Mouse (Mus musculus): Measurements from ENCODE around the gene Mndal. TPM values are rescaled to one million over a fixed set of nuclear protein-coding genes. Genes with fewer than 3 reads are reported as not detected.
"Not testable (repeated sequence)": the region's sequence is repeated elsewhere in the genome, so short reads cannot be mapped to it uniquely, and the experiment has no call there.

Gene Mndal
- polyA plus RNA-seq, 1 experiment from 2014 or later = 1.9 TPM

GRCm38 (mm10) chr1:173955071-173955796 is 12.9 kb upstream of the Mndal start:
- no peak overlapping the region for H3K4me3 ChIP-seq (ENCODE audit: low read depth, low read length)
- H3K4me2 ChIP-seq (replicated peaks; ENCODE audit: low read depth, low read length) = no peak overlapping the region
- no peaks in the 10 kb centered on the region for H3K27me3 ChIP-seq (ENCODE audit: control insufficient read depth, insufficient read depth, low read length)
- no peaks in the 10 kb centered on the region for H3K36me3 ChIP-seq (ENCODE audit: control insufficient read depth, insufficient read depth, low read length)
- H3K27ac ChIP-seq (ENCODE audit: low read length) = no peak overlapping the region
- H3K4me1 ChIP-seq (ENCODE audit: control insufficient read depth, insufficient read depth, low read length) = no peaks in the 10 kb centered on the region
- no peak overlapping the region for H3K9ac ChIP-seq (replicated peaks; ENCODE audit: low read depth, low read length)
- H3K9me3 ChIP-seq (ENCODE audit: control insufficient read depth, low read depth, low read length) = no peaks in the 10 kb centered on the region
- no peak for ATAC-seq (ENCODE audit: insufficient number of reproducible peaks, insufficient read depth, low FRiP score, low read depth)
- WGBS = 84% methylated on average over 2 of the region's 2 CpGs

DNA sequence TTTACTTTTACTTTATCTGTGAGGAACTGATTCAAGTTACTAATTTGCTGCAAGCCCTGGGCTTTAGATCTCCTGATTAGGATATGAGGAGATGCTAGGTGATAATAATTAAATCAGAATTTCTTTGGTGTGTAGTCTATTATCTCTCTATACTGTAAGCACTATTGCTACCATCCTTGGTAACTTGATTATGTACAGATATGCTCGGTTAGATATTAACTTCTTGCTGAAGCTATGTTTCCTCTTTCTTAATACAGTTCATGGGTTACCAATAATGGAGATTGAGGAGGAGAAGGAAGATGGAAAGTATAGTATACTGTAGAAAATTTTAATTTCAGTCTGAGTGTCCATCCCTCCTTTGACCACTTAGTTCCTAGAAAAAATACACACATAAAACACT is 11.3 kb upstream of the Mndal start:
- H3K9me3 ChIP-seq (ENCODE audit: control insufficient read depth, low read depth, low read length) = no peaks in the 10 kb centered on the region
- H3K36me3 ChIP-seq (ENCODE audit: control insufficient read depth, insufficient read depth, low read length) = no peaks in the 10 kb centered on the region
- no peak overlapping the region for H3K4me2 ChIP-seq (replicated peaks; ENCODE audit: low read depth, low read length)
- H3K4me3 ChIP-seq (ENCODE audit: low read depth, low read length) = no peak overlapping the region
- 82% methylated on average over 1 of the region's 1 CpGs for WGBS
- H3K27me3 ChIP-seq (ENCODE audit: control insufficient read depth, insufficient read depth, low read length) = no peaks in the 10 kb centered on the region
- H3K4me1 ChIP-seq (ENCODE audit: control insufficient read depth, insufficient read depth, low read length) = no peaks in the 10 kb centered on the region
- H3K9ac ChIP-seq (replicated peaks; ENCODE audit: low read depth, low read length) = no peak overlapping the region
- no peak overlapping the region for H3K27ac ChIP-seq (ENCODE audit: low read length)
- ATAC-seq (ENCODE audit: insufficient number of reproducible peaks, insufficient read depth, low FRiP score, low read depth) = no peak

DNA sequence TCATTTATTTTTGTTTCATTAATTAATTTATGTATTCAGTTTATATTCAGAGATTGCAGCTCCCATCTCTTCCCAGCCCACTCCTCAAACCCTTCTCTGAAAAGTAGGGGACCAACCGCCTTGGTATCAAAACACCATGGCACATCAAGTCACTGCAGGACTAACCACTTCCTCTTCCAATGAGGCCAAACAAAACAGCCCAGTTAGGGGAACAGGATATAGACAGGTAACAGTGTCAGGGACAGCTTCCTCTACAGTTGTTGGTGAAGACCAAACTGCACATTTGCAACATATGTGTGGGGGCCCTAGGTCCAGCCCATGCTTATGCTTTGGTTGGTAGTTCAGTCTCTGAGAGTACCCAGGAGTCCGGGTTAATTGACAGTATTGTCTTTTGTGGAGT is 6.8 kb upstream of the Mndal start:
- not testable (repeated sequence) for H3K27me3 ChIP-seq (ENCODE audit: control insufficient read depth, insufficient read depth, low read length); ATAC-seq (ENCODE audit: insufficient number of reproducible peaks, insufficient read depth, low FRiP score, low read depth); H3K27ac ChIP-seq (ENCODE audit: low read length); H3K4me1 ChIP-seq (ENCODE audit: control insufficient read depth, insufficient read depth, low read length); H3K9me3 ChIP-seq (ENCODE audit: control insufficient read depth, low read depth, low read length); H3K36me3 ChIP-seq (ENCODE audit: control insufficient read depth, insufficient read depth, low read length); H3K9ac ChIP-seq (replicated peaks; ENCODE audit: low read depth, low read length); H3K4me2 ChIP-seq (replicated peaks; ENCODE audit: low read depth, low read length); H3K4me3 ChIP-seq (ENCODE audit: low read depth, low read length)
- 88% methylated on average over 2 of the region's 2 CpGs for whole genome bisulfite sequencing

DNA sequence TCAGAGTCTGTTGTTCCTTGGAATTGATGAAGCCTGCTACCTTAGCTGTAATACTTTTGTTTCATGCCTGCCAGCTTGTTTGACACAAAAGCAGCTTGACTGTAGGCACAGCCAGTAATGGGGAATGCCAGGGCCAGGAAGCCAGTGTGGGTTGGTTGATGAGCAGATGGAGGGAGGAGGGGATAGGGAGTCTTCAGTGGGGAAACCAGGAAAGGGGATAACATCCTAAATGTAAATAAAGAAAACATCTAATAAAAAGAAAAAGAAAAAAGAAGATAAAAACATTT is 432 bp upstream of the Mndal start:
- H3K27me3 ChIP-seq (ENCODE audit: control insufficient read depth, insufficient read depth, low read length); H3K9ac ChIP-seq (replicated peaks; ENCODE audit: low read depth, low read length); H3K4me3 ChIP-seq (ENCODE audit: low read depth, low read length); H3K4me1 ChIP-seq (ENCODE audit: control insufficient read depth, insufficient read depth, low read length); H3K27ac ChIP-seq (ENCODE audit: low read length); H3K36me3 ChIP-seq (ENCODE audit: control insufficient read depth, insufficient read depth, low read length); ATAC-seq (ENCODE audit: insufficient number of reproducible peaks, insufficient read depth, low FRiP score, low read depth); H3K4me2 ChIP-seq (replicated peaks; ENCODE audit: low read depth, low read length); H3K9me3 ChIP-seq (ENCODE audit: control insufficient read depth, low read depth, low read length): not testable (repeated sequence)

DNA sequence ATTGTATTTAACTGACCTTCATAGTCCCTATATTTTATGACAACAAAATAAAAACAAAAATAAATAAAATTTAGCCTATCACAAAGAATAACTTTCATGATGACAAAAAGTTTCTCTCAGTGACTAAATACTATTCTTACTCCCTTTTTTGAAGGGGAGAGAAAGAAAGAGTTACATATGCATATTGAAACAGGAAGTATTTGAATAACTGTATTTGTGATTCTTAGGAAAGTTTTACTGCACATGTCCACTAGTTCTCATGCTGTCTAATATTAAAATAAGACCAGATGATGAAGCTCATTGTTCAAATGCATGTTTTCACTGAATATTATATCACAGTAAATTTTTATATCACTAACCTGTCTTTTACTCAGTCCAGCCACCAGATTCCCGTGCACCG is 769 bp downstream of the Mndal start:
- not testable (repeated sequence) for H3K36me3 ChIP-seq (ENCODE audit: control insufficient read depth, insufficient read depth, low read length); H3K9ac ChIP-seq (replicated peaks; ENCODE audit: low read depth, low read length); H3K4me1 ChIP-seq (ENCODE audit: control insufficient read depth, insufficient read depth, low read length); H3K27me3 ChIP-seq (ENCODE audit: control insufficient read depth, insufficient read depth, low read length); ATAC-seq (ENCODE audit: insufficient number of reproducible peaks, insufficient read depth, low FRiP score, low read depth); H3K4me3 ChIP-seq (ENCODE audit: low read depth, low read length); H3K4me2 ChIP-seq (replicated peaks; ENCODE audit: low read depth, low read length); H3K9me3 ChIP-seq (ENCODE audit: control insufficient read depth, low read depth, low read length); H3K27ac ChIP-seq (ENCODE audit: low read length)
- WGBS = 91% methylated on average over 2 of the region's 2 CpGs

GRCm38 (mm10) chr1:173919279-173919678 is 23.0 kb downstream of the Mndal start:
- not testable (repeated sequence) for H3K4me1 ChIP-seq (ENCODE audit: control insufficient read depth, insufficient read depth, low read length)

DNA sequence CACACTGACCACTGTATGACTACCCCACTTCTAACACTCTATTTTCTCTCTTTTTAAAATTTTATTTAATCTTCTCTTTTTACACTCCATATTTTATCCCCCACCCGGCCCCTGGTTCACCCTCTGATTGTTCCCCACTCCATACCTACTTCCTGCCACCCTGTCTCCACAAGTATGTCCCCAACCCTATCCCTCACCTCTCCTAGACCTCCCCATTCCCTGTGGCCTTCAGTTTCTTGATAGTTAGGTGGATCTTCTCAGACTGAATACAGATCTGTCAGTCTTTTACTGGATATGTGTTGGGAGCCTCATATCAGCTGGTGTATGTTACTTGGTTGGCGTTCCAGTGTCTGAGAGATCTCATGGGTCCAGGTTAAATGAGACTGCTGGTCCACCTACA is 27.7 kb downstream of the Mndal start:
- H3K27me3 ChIP-seq (ENCODE audit: control insufficient read depth, insufficient read depth, low read length) = no peaks in the 10 kb centered on the region
- ATAC-seq (ENCODE audit: insufficient number of reproducible peaks, insufficient read depth, low FRiP score, low read depth) = no peak
- H3K4me3 ChIP-seq (ENCODE audit: low read depth, low read length) = no peak overlapping the region
- H3K9ac ChIP-seq (replicated peaks; ENCODE audit: low read depth, low read length) = no peak overlapping the region
- H3K27ac ChIP-seq (ENCODE audit: low read length) = no peak overlapping the region
- no peaks in the 10 kb centered on the region for H3K36me3 ChIP-seq (ENCODE audit: control insufficient read depth, insufficient read depth, low read length)
- WGBS = 74% methylated on average over 2 of the region's 2 CpGs
- no peaks in the 10 kb centered on the region for H3K4me1 ChIP-seq (ENCODE audit: control insufficient read depth, insufficient read depth, low read length)
- H3K4me2 ChIP-seq (replicated peaks; ENCODE audit: low read depth, low read length) = no peak overlapping the region
- no peaks in the 10 kb centered on the region for H3K9me3 ChIP-seq (ENCODE audit: control insufficient read depth, low read depth, low read length)

More at GRCm38 (mm10) chr1:173919279-173919678, 23.0 kb downstream of the Mndal start:
- not testable (repeated sequence) for H3K9me3 ChIP-seq (ENCODE audit: control insufficient read depth, low read depth, low read length); H3K27me3 ChIP-seq (ENCODE audit: control insufficient read depth, insufficient read depth, low read length); H3K27ac ChIP-seq (ENCODE audit: low read length); ATAC-seq (ENCODE audit: insufficient number of reproducible peaks, insufficient read depth, low FRiP score, low read depth); H3K36me3 ChIP-seq (ENCODE audit: control insufficient read depth, insufficient read depth, low read length); H3K4me2 ChIP-seq (replicated peaks; ENCODE audit: low read depth, low read length); H3K9ac ChIP-seq (replicated peaks; ENCODE audit: low read depth, low read length); H3K4me3 ChIP-seq (ENCODE audit: low read depth, low read length)
- WGBS = 72% methylated on average over 2 of the region's 3 CpGs

GRCm38 (mm10) chr1:173913256-173913791 is 29.0 kb downstream of the Mndal start:
- H3K36me3 ChIP-seq (ENCODE audit: control insufficient read depth, insufficient read depth, low read length); H3K4me2 ChIP-seq (replicated peaks; ENCODE audit: low read depth, low read length); H3K27me3 ChIP-seq (ENCODE audit: control insufficient read depth, insufficient read depth, low read length); H3K9ac ChIP-seq (replicated peaks; ENCODE audit: low read depth, low read length); H3K9me3 ChIP-seq (ENCODE audit: control insufficient read depth, low read depth, low read length); H3K4me3 ChIP-seq (ENCODE audit: low read depth, low read length); H3K4me1 ChIP-seq (ENCODE audit: control insufficient read depth, insufficient read depth, low read length); ATAC-seq (ENCODE audit: insufficient number of reproducible peaks, insufficient read depth, low FRiP score, low read depth); H3K27ac ChIP-seq (ENCODE audit: low read length): not testable (repeated sequence)

DNA sequence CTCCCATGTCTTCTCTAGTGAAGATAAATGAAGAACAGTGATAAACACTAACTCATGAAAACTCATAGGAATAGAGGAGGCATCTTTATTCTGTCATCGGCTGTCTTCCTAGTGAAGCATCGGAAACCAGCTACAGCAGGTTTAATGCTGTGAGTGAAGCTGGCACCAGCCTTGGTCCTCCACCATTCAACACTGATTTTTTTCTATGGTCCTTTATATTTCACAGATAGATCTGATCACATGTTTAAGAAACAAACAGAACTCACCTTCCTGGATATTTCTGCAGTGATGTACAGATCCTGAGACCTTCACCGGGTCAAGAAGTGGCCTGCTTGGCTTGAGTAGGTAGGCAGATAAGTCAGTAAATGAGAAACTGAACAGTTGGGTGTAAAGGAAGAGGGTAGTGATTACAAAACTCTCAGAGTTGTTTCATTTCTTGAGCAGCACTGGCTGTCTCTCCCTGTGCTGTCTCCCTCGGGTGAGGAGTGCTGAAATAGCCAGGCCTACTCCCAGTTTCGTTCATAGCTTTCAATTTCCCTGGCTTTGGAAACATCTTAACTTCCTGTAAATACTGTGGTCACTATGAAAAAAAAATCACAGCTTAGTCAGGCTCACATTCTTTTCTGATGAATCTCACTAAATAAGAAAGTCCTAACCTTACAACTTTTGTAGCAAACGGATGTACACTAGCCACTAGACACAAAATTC is 29.6 kb downstream of the Mndal start, which contains the start of gene Ifi211:
TSS of gene Ifi211 (minus strand) at position 499 of the 708 bp plus-strand sequence.
- WGBS = 76% methylated on average over 6 of the region's 6 CpGs
- ATAC-seq (ENCODE audit: insufficient number of reproducible peaks, insufficient read depth, low FRiP score, low read depth) = not testable (repeated sequence)

More for the DNA sequence above, 29.6 kb downstream of the Mndal start, which contains the start of gene Ifi211:
- not testable (repeated sequence) for H3K9ac ChIP-seq (replicated peaks; ENCODE audit: low read depth, low read length); H3K27me3 ChIP-seq (ENCODE audit: control insufficient read depth, insufficient read depth, low read length); H3K27ac ChIP-seq (ENCODE audit: low read length); H3K36me3 ChIP-seq (ENCODE audit: control insufficient read depth, insufficient read depth, low read length); H3K4me2 ChIP-seq (replicated peaks; ENCODE audit: low read depth, low read length); H3K9me3 ChIP-seq (ENCODE audit: control insufficient read depth, low read depth, low read length); H3K4me1 ChIP-seq (ENCODE audit: control insufficient read depth, insufficient read depth, low read length); H3K4me3 ChIP-seq (ENCODE audit: low read depth, low read length)

All from stomach, embryonic 14.5 days (tissue).